Mouse (Mus musculus) stomach, embryonic 14.5 days (tissue): ENCODE data around the gene Ndufaf7. TPM values are rescaled to one million over a fixed set of nuclear protein-coding genes. Genes with fewer than 3 reads are reported as not detected.

ENCODE experiments used
- ATAC-seq: fragments of 200-750 bp; cut with Nextera tagmentation; 2 replicates; pipeline ENCODE4 v1.8.0; 2017; ENCODE audit warnings: low read depth, moderate TSS enrichment; ENCODE audit not compliant: insufficient number of reproducible peaks, insufficient read depth, low FRiP score
- H3K27ac ChIP-seq: fragments of 300-500 bp; sonication (generic); 2 replicates; pipeline ENCODE4 v1.5.1; 2014; ENCODE audit warnings: mild to moderate bottlenecking, low read length, moderate library complexity, mixed read lengths
- H3K27me3 ChIP-seq: fragments of 300-500 bp; sonication (generic); 2 replicates; pipeline ENCODE4 v1.6.1; 2014; ENCODE audit warnings: low read length, control low read depth, mixed read lengths; ENCODE audit not compliant: control insufficient read depth, insufficient read depth
- H3K36me3 ChIP-seq: fragments of 300-500 bp; sonication (generic); 2 replicates; pipeline ENCODE4 v1.6.1; 2014; ENCODE audit warnings: mild to moderate bottlenecking, control low read depth, low read length, moderate library complexity, mixed read lengths; ENCODE audit not compliant: control insufficient read depth, insufficient read depth
- H3K4me1 ChIP-seq: fragments of 300-500 bp; sonication (generic); 2 replicates; pipeline ENCODE4 v1.6.1; 2014; ENCODE audit warnings: low read length, control low read depth, mixed read lengths; ENCODE audit not compliant: control insufficient read depth, insufficient read depth
- H3K4me2 ChIP-seq: fragments of 300-500 bp; sonication (generic); replicated peaks from 2 replicates; pipeline ENCODE4 v1.6.1; 2014; ENCODE audit warnings: low read depth, low read length, control low read depth
- H3K4me3 ChIP-seq: fragments of 300-500 bp; sonication (generic); 2 replicates; pipeline ENCODE4 v1.5.1; 2014; ENCODE audit warnings: low read depth, low read length, control low read depth
- H3K9ac ChIP-seq: fragments of 300-500 bp; sonication (generic); replicated peaks from 2 replicates; pipeline ENCODE4 v1.6.1; 2014; ENCODE audit warnings: low read depth, mild to moderate bottlenecking, control low read depth, low read length, moderate library complexity, mixed read lengths
- H3K9me3 ChIP-seq: fragments of 300-500 bp; sonication (generic); 2 replicates; pipeline ENCODE4 v1.6.1; 2016; ENCODE audit warnings: low read depth, low read length, control low read depth; ENCODE audit not compliant: control insufficient read depth
- WGBS: fragments of 180-500 bp; shearing (Covaris S2); extraction: QIAGEN DNeasy Blood & Tissue Kit; methylation state at CpG from one replicate; pipeline ENCODE4 v1.1.7; 2014; 5-methylcytosine and 5-hydroxymethylcytosine counted together
- polyA plus RNA-seq: library from polyadenylated mRNA; unstranded; fragments of >200 nt; fragmentation: Nextera tagmentation; extraction: Ambion mirVana; gene quantifications from 2 replicates; pipeline ENCODE4 v1.2.1, GENCODE M21; 2014

Gene Ndufaf7
- polyA plus RNA-seq, 1 experiment from 2014 or later: 63.8 TPM

- WGBS: 93% methylated on average over 11 of the region's 11 CpGs
- H3K4me2 ChIP-seq: no peak overlapping the region
- H3K4me1 ChIP-seq: no peaks in the 10 kb centered on the region
- H3K36me3 ChIP-seq: peaks cover 41% of the 10 kb centered on the region
- no peaks in the 10 kb centered on the region for H3K9me3 ChIP-seq
- H3K4me3 ChIP-seq: no peak overlapping the region
- ATAC-seq: no peak
- no peaks in the 10 kb centered on the region for H3K27me3 ChIP-seq
- H3K9ac ChIP-seq: no peak overlapping the region
- H3K27ac ChIP-seq: no peak overlapping the region
These were observed 29.4 kb downstream of the Ndufaf7 start for GRCm38 (mm10) chr17:78966092-78966883.

- H3K4me1 ChIP-seq: no peaks in the 10 kb centered on the region
- no peak overlapping the region for H3K4me2 ChIP-seq
- peaks cover 38% of the 10 kb centered on the region for H3K36me3 ChIP-seq
- no peak overlapping the region for H3K27ac ChIP-seq
- no peaks in the 10 kb centered on the region for H3K27me3 ChIP-seq
- ATAC-seq: no peak
- 85% methylated on average over 3 of the region's 3 CpGs for whole genome bisulfite sequencing
- no peak overlapping the region for H3K4me3 ChIP-seq
- H3K9me3 ChIP-seq: no peaks in the 10 kb centered on the region
- no peak overlapping the region for H3K9ac ChIP-seq
These were observed 31.6 kb downstream of the Ndufaf7 start for GRCm38 (mm10) chr17:78968500-78968899.

- Histone ChIP-seq H3K4me1 (no peaks in the 10 kb centered on the region), H3K9ac (no peak overlapping the region), H3K9me3 (no peaks in the 10 kb centered on the region), H3K27me3 (no peaks in the 10 kb centered on the region), H3K4me3 (no peak overlapping the region), H3K36me3 (peaks cover 32% of the 10 kb centered on the region), H3K4me2 (no peak overlapping the region), H3K27ac (no peak overlapping the region)
- no peak for ATAC-seq
- 91% methylated on average over 8 of the region's 8 CpGs for WGBS
These were observed 46.2 kb downstream of the Ndufaf7 start for GRCm38 (mm10) chr17:78983166-78983565.

- WGBS: 88% methylated on average over 3 of the region's 3 CpGs
- ATAC-seq: no peak
These were observed 46.8 kb downstream of the Ndufaf7 start for GRCm38 (mm10) chr17:78983736-78984135.

GRCm38 (mm10) chr17:78989015-78989414 lies 52.1 kb downstream of the Ndufaf7 start:
- Histone ChIP-seq H3K27ac (no peak overlapping the region), H3K27me3 (no peaks in the 10 kb centered on the region), H3K4me2 (no peak overlapping the region), H3K4me1 (no peaks in the 10 kb centered on the region), H3K36me3 (peaks cover 3% of the 10 kb centered on the region), H3K9ac (no peak overlapping the region), H3K9me3 (no peaks in the 10 kb centered on the region), H3K4me3 (no peak overlapping the region)
- ATAC-seq: no peak
- 76% methylated on average over 8 of the region's 8 CpGs for WGBS

More at GRCm38 (mm10) chr17:78983736-78984135, 46.8 kb downstream of the Ndufaf7 start:
- Histone ChIP-seq H3K9me3 (no peaks in the 10 kb centered on the region), H3K4me1 (no peaks in the 10 kb centered on the region), H3K9ac (no peak overlapping the region), H3K36me3 (peaks cover 32% of the 10 kb centered on the region), H3K27me3 (no peaks in the 10 kb centered on the region), H3K4me2 (no peak overlapping the region), H3K4me3 (no peak overlapping the region), H3K27ac (no peak overlapping the region)

GRCm38 (mm10) chr17:78991549-78991948 lies 54.6 kb downstream of the Ndufaf7 start:
- Histone ChIP-seq H3K4me3 (no peak overlapping the region), H3K27ac (no peak overlapping the region), H3K4me2 (no peak overlapping the region), H3K27me3 (no peaks in the 10 kb centered on the region), H3K9ac (no peak overlapping the region), H3K9me3 (no peaks in the 10 kb centered on the region), H3K36me3 (no peaks in the 10 kb centered on the region), H3K4me1 (peaks cover 6% of the 10 kb centered on the region)
- WGBS: 92% methylated on average over 2 of the region's 2 CpGs
- ATAC-seq: no peak

- WGBS: 82% methylated on average over 9 of the region's 9 CpGs
- H3K27ac ChIP-seq: no peak overlapping the region
- no peaks in the 10 kb centered on the region for H3K9me3 ChIP-seq
- H3K27me3 ChIP-seq: no peaks in the 10 kb centered on the region
- no peaks in the 10 kb centered on the region for H3K36me3 ChIP-seq
- peaks cover 6% of the 10 kb centered on the region for H3K4me1 ChIP-seq
- H3K4me2 ChIP-seq: no peak overlapping the region
- H3K4me3 ChIP-seq: no peak overlapping the region
- H3K9ac ChIP-seq: no peak overlapping the region
- no peak for ATAC-seq
These were observed 55.5 kb downstream of the Ndufaf7 start for GRCm38 (mm10) chr17:78992303-78993027.

- Histone ChIP-seq H3K36me3 (no peaks in the 10 kb centered on the region), H3K9ac (no peak overlapping the region), H3K4me2 (no peak overlapping the region), H3K4me1 (peaks cover 6% of the 10 kb centered on the region), H3K4me3 (no peak overlapping the region), H3K9me3 (no peaks in the 10 kb centered on the region), H3K27me3 (no peaks in the 10 kb centered on the region), H3K27ac (no peak overlapping the region)
- no peak for ATAC-seq
- 74% methylated on average over 2 of the region's 2 CpGs for WGBS
These were observed 56.7 kb downstream of the Ndufaf7 start for GRCm38 (mm10) chr17:78993670-78994069.
